Mouse (Mus musculus): ENCODE measurements around the gene Schip1. TPM values are rescaled to one million over a fixed set of nuclear protein-coding genes. Genes with fewer than 3 reads are reported as not detected.

The Schip1 gene
- polyA plus RNA-seq, 1 experiment from 2014 or later = 39.7 TPM

DNA sequence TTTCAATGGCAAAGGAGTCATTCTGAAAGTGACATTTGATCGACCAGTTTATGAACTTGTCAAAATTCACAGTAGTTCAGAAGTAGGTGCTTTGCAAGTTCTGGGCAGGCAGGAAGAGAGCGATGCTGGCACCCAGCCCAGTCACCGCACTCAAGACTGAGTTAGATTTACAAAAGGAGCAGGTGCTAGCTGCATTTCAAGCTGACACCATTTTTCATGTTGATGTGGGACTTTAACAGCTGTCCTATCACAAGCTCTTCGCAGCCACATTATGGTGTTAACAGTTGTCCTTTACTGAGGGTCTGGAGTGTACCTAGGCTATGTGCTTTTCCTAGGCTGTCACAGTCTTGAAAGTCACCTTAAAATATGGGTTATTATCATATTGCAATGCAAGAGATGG is 181.6 kb downstream of the Schip1 start:
- H3K4me1 ChIP-seq = no peaks in the 10 kb centered on the region
- H3K36me3 ChIP-seq = no peaks in the 10 kb centered on the region
- H3K27me3 ChIP-seq (ENCODE audit: low read depth, poor library complexity, severe bottlenecking) = no peaks in the 10 kb centered on the region
- H3K4me3 ChIP-seq = no peak overlapping the region
- no peak overlapping the region for H3K27ac ChIP-seq (replicated peaks)
- no peak for DNase-seq (ENCODE audit: low spot score)
- H3K9me3 ChIP-seq (replicated peaks) = no peaks in the 10 kb centered on the region
- 94% methylated on average over 4 of the region's 4 CpGs for WGBS

DNA sequence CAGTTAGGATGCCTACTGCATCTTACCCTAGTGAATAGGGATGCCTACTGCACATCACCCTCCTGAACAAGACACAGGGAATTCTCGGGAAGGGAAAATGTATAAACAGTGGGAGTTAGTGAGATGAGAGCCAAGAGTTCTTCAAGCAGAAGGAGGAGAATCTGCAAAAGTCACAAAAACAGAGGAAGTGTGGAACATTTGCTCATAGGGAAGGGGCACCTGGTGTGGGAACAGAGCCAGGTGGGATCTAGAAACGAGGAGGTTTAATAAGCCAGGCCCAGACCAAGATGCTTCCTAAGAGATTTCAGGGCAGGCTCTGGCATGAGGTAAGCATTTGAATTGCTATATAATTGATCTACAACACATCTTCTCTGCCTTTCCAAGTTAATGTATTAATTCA is 186.0 kb downstream of the Schip1 start:
- peaks cover 7% of the 10 kb centered on the region for H3K4me1 ChIP-seq
- no peak for DNase-seq (ENCODE audit: low spot score)
- H3K9me3 ChIP-seq (replicated peaks) = no peaks in the 10 kb centered on the region
- H3K27ac ChIP-seq (replicated peaks) = no peak overlapping the region
- 77% methylated on average over 2 of the region's 2 CpGs for WGBS
- H3K4me3 ChIP-seq = no peak overlapping the region
- H3K36me3 ChIP-seq = no peaks in the 10 kb centered on the region
- H3K27me3 ChIP-seq (ENCODE audit: low read depth, poor library complexity, severe bottlenecking) = no peaks in the 10 kb centered on the region

DNA sequence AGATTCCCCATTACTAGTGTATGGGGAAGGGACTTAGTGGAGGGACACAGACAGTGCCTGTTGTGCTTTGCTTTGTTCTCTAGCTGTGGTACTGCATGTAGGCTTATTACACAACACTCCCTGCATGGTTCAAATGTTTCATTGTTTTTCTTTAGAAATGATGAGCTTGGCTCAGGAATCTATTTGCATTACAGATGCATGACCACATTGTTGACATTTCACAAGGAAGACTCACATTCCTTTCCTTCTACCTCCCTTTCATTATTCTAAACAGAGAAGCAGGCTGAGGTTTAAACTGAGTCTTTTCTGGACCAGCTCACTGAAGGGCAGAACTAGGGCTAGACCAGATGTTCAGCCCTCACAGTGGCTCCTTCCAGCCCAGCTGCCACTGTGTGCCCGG is 187.7 kb downstream of the Schip1 start:
- WGBS = 58% methylated on average over 1 of the region's 1 CpGs
- Histone ChIP-seq H3K9me3 (replicated peaks) (no peaks in the 10 kb centered on the region), H3K36me3 (no peaks in the 10 kb centered on the region), H3K4me1 (peaks cover 7% of the 10 kb centered on the region), H3K27ac (replicated peaks) (no peak overlapping the region; the same call in 1 of the 2 replicates), H3K4me3 (no peak overlapping the region), H3K27me3 (ENCODE audit: low read depth, poor library complexity, severe bottlenecking) (no peaks in the 10 kb centered on the region)
- no peak for DNase-seq (ENCODE audit: low spot score)

DNA sequence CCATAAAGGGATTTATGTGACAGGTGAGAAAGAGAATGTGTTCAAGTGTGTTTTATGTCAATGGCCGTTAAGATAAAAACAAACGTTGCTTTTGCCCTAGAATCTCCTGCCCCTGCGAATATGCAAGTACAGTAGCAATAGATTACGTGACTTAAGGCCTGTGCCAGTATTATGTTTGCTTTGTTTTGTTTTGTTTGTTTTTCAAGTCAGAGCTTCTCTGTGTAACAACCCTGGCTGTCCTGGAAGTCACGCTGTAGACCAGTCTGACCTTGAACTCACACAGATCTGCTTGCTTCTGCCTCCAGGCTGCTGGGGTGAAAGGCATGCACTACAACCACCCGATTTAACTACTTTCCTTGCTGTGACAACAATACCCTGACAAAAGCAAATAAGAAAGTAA is 197.7 kb downstream of the Schip1 start:
- Histone ChIP-seq H3K4me3 (no peak overlapping the region), H3K27ac (replicated peaks) (no peak overlapping the region), H3K36me3 (no peaks in the 10 kb centered on the region), H3K27me3 (ENCODE audit: low read depth, poor library complexity, severe bottlenecking) (no peaks in the 10 kb centered on the region), H3K9me3 (replicated peaks) (no peaks in the 10 kb centered on the region), H3K4me1 (no peaks in the 10 kb centered on the region)
- no peak for DNase-seq (ENCODE audit: low spot score)
- WGBS = 84% methylated on average over 6 of the region's 6 CpGs

- Histone ChIP-seq H3K27ac (replicated peaks) (no peak overlapping the region), H3K9me3 (replicated peaks) (no peaks in the 10 kb centered on the region), H3K36me3 (no peaks in the 10 kb centered on the region), H3K27me3 (ENCODE audit: low read depth, poor library complexity, severe bottlenecking) (no peaks in the 10 kb centered on the region), H3K4me3 (no peak overlapping the region), H3K4me1 (no peaks in the 10 kb centered on the region)
- DNase-seq (ENCODE audit: low spot score) = no peak
- WGBS = 82% methylated on average over 4 of the region's 4 CpGs
Observed at GRCm38 (mm10) chr3:68267905-68268304, 203.3 kb downstream of the Schip1 start.

GRCm38 (mm10) chr3:68269251-68269650 is 204.6 kb downstream of the Schip1 start:
- H3K4me1 ChIP-seq = no peaks in the 10 kb centered on the region
- WGBS = 83% methylated on average over 4 of the region's 4 CpGs
- no peaks in the 10 kb centered on the region for H3K27me3 ChIP-seq (ENCODE audit: low read depth, poor library complexity, severe bottlenecking)
- no peaks in the 10 kb centered on the region for H3K36me3 ChIP-seq
- no peaks in the 10 kb centered on the region for H3K9me3 ChIP-seq (replicated peaks)
- DNase-seq (ENCODE audit: low spot score) = no peak
- H3K27ac ChIP-seq (replicated peaks) = no peak overlapping the region
- no peak overlapping the region for H3K4me3 ChIP-seq

DNA sequence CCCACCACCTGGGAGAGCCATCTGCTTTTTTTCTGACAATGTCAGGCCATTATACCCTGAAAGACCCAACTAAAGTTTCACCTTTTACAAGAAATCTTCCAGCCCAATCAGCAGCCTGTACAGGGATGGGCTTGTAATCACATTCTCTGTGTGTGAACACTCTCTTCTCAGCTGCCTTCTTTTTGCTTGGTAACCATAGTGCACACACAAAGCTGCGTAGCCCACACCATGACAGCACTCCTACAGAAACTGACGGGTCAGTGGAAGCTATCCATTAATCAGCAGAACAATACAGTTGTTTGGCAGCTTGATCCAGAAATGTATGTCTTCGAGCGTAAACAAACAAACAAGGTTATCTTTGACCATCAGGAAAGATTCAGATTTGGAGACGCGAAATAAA is 205.6 kb downstream of the Schip1 start:
- no peaks in the 10 kb centered on the region for H3K4me1 ChIP-seq
- WGBS = 86% methylated on average over 6 of the region's 6 CpGs
- no peak overlapping the region for H3K4me3 ChIP-seq
- H3K27me3 ChIP-seq (ENCODE audit: low read depth, poor library complexity, severe bottlenecking) = no peaks in the 10 kb centered on the region
- no peaks in the 10 kb centered on the region for H3K36me3 ChIP-seq
- no peak overlapping the region for H3K27ac ChIP-seq (replicated peaks)
- DNase-seq (ENCODE audit: low spot score) = no peak
- no peaks in the 10 kb centered on the region for H3K9me3 ChIP-seq (replicated peaks)

GRCm38 (mm10) chr3:68271457-68271856 is 206.9 kb downstream of the Schip1 start:
- H3K27ac ChIP-seq (replicated peaks) = no peak overlapping the region
- H3K36me3 ChIP-seq = no peaks in the 10 kb centered on the region
- no peak overlapping the region for H3K4me3 ChIP-seq
- H3K9me3 ChIP-seq (replicated peaks) = no peaks in the 10 kb centered on the region
- H3K27me3 ChIP-seq (ENCODE audit: low read depth, poor library complexity, severe bottlenecking) = no peaks in the 10 kb centered on the region
- DNase-seq (ENCODE audit: low spot score) = no peak
- 56% methylated on average over 3 of the region's 3 CpGs for WGBS
- no peaks in the 10 kb centered on the region for H3K4me1 ChIP-seq

- H3K27ac ChIP-seq (replicated peaks) = no peak overlapping the region
- 81% methylated on average over 3 of the region's 3 CpGs for WGBS
- DNase-seq (ENCODE audit: low spot score) = no peak
Observed at GRCm38 (mm10) chr3:68271881-68272280, 207.3 kb downstream of the Schip1 start.

GRCm38 (mm10) chr3:68282844-68283594 is 218.4 kb downstream of the Schip1 start:
- 73% methylated on average over 7 of the region's 7 CpGs for WGBS
- Histone ChIP-seq H3K36me3 (no peaks in the 10 kb centered on the region), H3K27ac (replicated peaks) (no peak overlapping the region), H3K4me3 (no peak overlapping the region), H3K9me3 (replicated peaks) (no peaks in the 10 kb centered on the region), H3K4me1 (no peaks in the 10 kb centered on the region), H3K27me3 (ENCODE audit: low read depth, poor library complexity, severe bottlenecking) (no peaks in the 10 kb centered on the region)
- DNase-seq (ENCODE audit: low spot score) = no peak

More at GRCm38 (mm10) chr3:68271881-68272280, 207.3 kb downstream of the Schip1 start:
- H3K36me3 ChIP-seq = no peaks in the 10 kb centered on the region
- H3K4me1 ChIP-seq = no peaks in the 10 kb centered on the region
- no peaks in the 10 kb centered on the region for H3K9me3 ChIP-seq (replicated peaks)
- H3K4me3 ChIP-seq = no peak overlapping the region
- H3K27me3 ChIP-seq (ENCODE audit: low read depth, poor library complexity, severe bottlenecking) = no peaks in the 10 kb centered on the region

- H3K36me3 ChIP-seq = no peaks in the 10 kb centered on the region
- 78% methylated on average over 10 of the region's 10 CpGs for WGBS
- DNase-seq (ENCODE audit: low spot score) = no peak
- no peak overlapping the region for H3K27ac ChIP-seq (replicated peaks)
- no peaks in the 10 kb centered on the region for H3K4me1 ChIP-seq
- H3K4me3 ChIP-seq = no peak overlapping the region
- no peaks in the 10 kb centered on the region for H3K27me3 ChIP-seq (ENCODE audit: low read depth, poor library complexity, severe bottlenecking)
- H3K9me3 ChIP-seq (replicated peaks) = no peaks in the 10 kb centered on the region
Observed at GRCm38 (mm10) chr3:68283595-68283991, 219.0 kb downstream of the Schip1 start.

GRCm38 (mm10) chr3:68284500-68284899 is 219.9 kb downstream of the Schip1 start:
- 90% methylated on average over 2 of the region's 2 CpGs for WGBS
- Histone ChIP-seq H3K27me3 (ENCODE audit: low read depth, poor library complexity, severe bottlenecking) (no peaks in the 10 kb centered on the region), H3K4me1 (no peaks in the 10 kb centered on the region), H3K9me3 (replicated peaks) (no peaks in the 10 kb centered on the region), H3K27ac (replicated peaks) (no peak overlapping the region), H3K36me3 (no peaks in the 10 kb centered on the region), H3K4me3 (no peak overlapping the region)
- no peak for DNase-seq (ENCODE audit: low spot score)

DNA sequence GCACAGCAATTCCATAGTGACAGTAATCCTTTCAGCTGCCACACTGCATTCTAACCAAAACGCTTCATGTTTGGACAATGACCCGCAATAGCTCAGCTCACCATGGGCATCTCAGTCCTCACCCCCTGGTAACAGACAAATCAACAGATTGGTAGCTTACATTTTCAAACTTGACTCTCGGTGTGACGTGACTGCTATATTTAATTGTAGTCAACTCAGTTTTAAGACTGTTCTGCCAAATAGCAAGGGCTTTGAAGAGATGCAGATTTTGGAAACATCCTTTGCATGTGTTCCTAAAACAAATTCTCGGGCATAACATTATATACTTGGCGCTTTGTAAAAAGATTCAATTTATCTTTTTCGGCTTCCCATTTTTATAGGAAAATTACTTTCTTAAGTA is 232.2 kb downstream of the Schip1 start:
- WGBS = 87% methylated on average over 7 of the region's 7 CpGs
- H3K36me3 ChIP-seq = no peaks in the 10 kb centered on the region
- H3K27ac ChIP-seq (replicated peaks) = no peak overlapping the region
- no peak overlapping the region for H3K4me3 ChIP-seq
- H3K9me3 ChIP-seq (replicated peaks) = no peaks in the 10 kb centered on the region
- H3K27me3 ChIP-seq (ENCODE audit: low read depth, poor library complexity, severe bottlenecking) = no peaks in the 10 kb centered on the region
- no peak for DNase-seq (ENCODE audit: low spot score)
- H3K4me1 ChIP-seq = no peaks in the 10 kb centered on the region

DNA sequence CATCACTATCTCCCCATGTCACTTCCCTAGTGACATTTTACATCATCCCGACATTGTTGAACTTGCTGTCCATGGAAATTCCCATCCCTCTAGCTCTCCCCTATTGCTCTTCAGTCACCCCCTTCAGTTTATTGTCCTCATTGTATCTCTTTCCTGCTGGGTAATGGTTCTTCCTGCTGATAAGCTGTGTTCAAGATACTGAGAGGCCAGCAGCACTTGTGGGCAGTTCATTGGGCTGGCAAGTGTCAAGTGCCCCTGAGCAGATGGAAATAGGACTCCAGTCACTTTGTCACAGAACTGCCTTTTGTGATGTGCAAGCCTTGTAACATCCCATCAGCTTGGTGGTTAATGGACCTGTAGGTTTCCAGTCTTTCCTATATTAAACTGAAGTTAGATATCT is 241.0 kb downstream of the Schip1 start:
- Histone ChIP-seq H3K27me3 (ENCODE audit: low read depth, poor library complexity, severe bottlenecking) (no peaks in the 10 kb centered on the region), H3K9me3 (replicated peaks) (no peaks in the 10 kb centered on the region), H3K36me3 (no peaks in the 10 kb centered on the region), H3K4me1 (no peaks in the 10 kb centered on the region), H3K27ac (replicated peaks) (no peak overlapping the region), H3K4me3 (no peak overlapping the region)
- WGBS = 57% methylated on average over 1 of the region's 1 CpGs
- no peak for DNase-seq (ENCODE audit: low spot score)
